Mouse (Mus musculus) heart, embryonic 15.5 days (tissue): ENCODE measurements at regions not wholly inside any gene's neighbourhood (a gene's known extent, or its start where the extent isn't known, plus 50 kb on each side); places are given as distances from the start of the nearest gene placed in this dataset.
A peak's percentile ranks its signal among the peaks of the same experiment; 100 is the strongest.

ENCODE experiments used
- ATAC-seq: fragments of 200-750 bp; cut with Nextera tagmentation; replicated peaks from 2 replicates; pipeline ENCODE4 v1.8.0; 2017; ENCODE audit warnings: low read depth, moderate TSS enrichment; ENCODE audit not compliant: insufficient number of reproducible peaks, insufficient read depth, low FRiP score
- H3K27ac ChIP-seq: fragments of 300-500 bp; sonication (generic); 2 replicates; pipeline ENCODE4 v1.5.1; 2015; ENCODE audit warnings: mild to moderate bottlenecking, inconsistent platforms
- H3K27me3 ChIP-seq: fragments of 300-500 bp; sonication (generic); 2 replicates; pipeline ENCODE4 v1.6.1; 2015; ENCODE audit warnings: inconsistent platforms
- H3K36me3 ChIP-seq: fragments of 300-500 bp; sonication (generic); 2 replicates; pipeline ENCODE4 v1.6.1; 2015; ENCODE audit warnings: mild to moderate bottlenecking, inconsistent platforms
- H3K4me1 ChIP-seq: fragments of 300-500 bp; sonication (generic); replicated peaks from 2 replicates; pipeline ENCODE4 v1.6.1; 2015; ENCODE audit warnings: inconsistent platforms
- H3K4me2 ChIP-seq: fragments of 300-500 bp; sonication (generic); 2 replicates; pipeline ENCODE4 v1.6.1; 2015; ENCODE audit warnings: inconsistent platforms, mild to moderate bottlenecking, moderate library complexity
- H3K4me3 ChIP-seq: fragments of 300-500 bp; sonication (generic); 2 replicates; pipeline ENCODE4 v1.5.1; 2015; ENCODE audit warnings: mild to moderate bottlenecking, inconsistent platforms
- H3K9ac ChIP-seq: fragments of 300-500 bp; sonication (generic); 2 replicates; pipeline ENCODE4 v1.6.1; 2015; ENCODE audit warnings: mild to moderate bottlenecking, inconsistent platforms
- H3K9me3 ChIP-seq: fragments of 300-500 bp; sonication (generic); replicated peaks from 2 replicates; pipeline ENCODE4 v1.6.1; 2016; ENCODE audit warnings: inconsistent platforms
- WGBS: fragments of 180-500 bp; shearing (Covaris S2); methylation state at CpG from one replicate; pipeline ENCODE4 v1.1.7; 2015; ENCODE audit warnings: mixed read lengths; 5-methylcytosine and 5-hydroxymethylcytosine counted together

GRCm38 (mm10) chr15:90021746-90022312 is 180.2 kb upstream of the Syt10 start:
- Histone ChIP-seq H3K27ac (no peak overlapping the region), H3K9ac (no peak overlapping the region), H3K36me3 (no peaks in the 10 kb centered on the region), H3K4me1 (no peaks in the 10 kb centered on the region), H3K9me3 (no peaks in the 10 kb centered on the region), H3K4me2 (no peak overlapping the region), H3K4me3 (no peak overlapping the region), H3K27me3 (no peaks in the 10 kb centered on the region)
- no peak for ATAC-seq

- Histone ChIP-seq H3K4me2 (no peak overlapping the region), H3K36me3 (no peaks in the 10 kb centered on the region), H3K27ac (no peak overlapping the region), H3K27me3 (no peaks in the 10 kb centered on the region), H3K4me1 (no peaks in the 10 kb centered on the region), H3K9ac (no peak overlapping the region), H3K4me3 (no peak overlapping the region), H3K9me3 (no peaks in the 10 kb centered on the region)
- ATAC-seq: no peak
- WGBS: 60% methylated on average over 4 of the region's 4 CpGs
These were observed 181.5 kb upstream of the Syt10 start for GRCm38 (mm10) chr15:90023164-90023563.

- H3K27me3 ChIP-seq: no peaks in the 10 kb centered on the region
- no peaks in the 10 kb centered on the region for H3K36me3 ChIP-seq
- no peak for ATAC-seq
- H3K9me3 ChIP-seq: no peaks in the 10 kb centered on the region
- WGBS: 71% methylated on average over 2 of the region's 2 CpGs
- H3K4me3 ChIP-seq: no peak overlapping the region
- H3K4me2 ChIP-seq: no peak overlapping the region
- H3K4me1 ChIP-seq: no peaks in the 10 kb centered on the region
- H3K9ac ChIP-seq: no peak overlapping the region
- no peak overlapping the region for H3K27ac ChIP-seq
These were observed 189.8 kb upstream of the Alg10b start for GRCm38 (mm10) chr15:90034356-90034755.

- Histone ChIP-seq H3K9ac (no peak overlapping the region), H3K27ac (no peak overlapping the region), H3K4me2 (no peak overlapping the region), H3K27me3 (no peaks in the 10 kb centered on the region), H3K4me1 (no peaks in the 10 kb centered on the region), H3K36me3 (no peaks in the 10 kb centered on the region), H3K9me3 (no peaks in the 10 kb centered on the region), H3K4me3 (no peak overlapping the region)
- ATAC-seq: no peak
- 72% methylated on average over 5 of the region's 5 CpGs for WGBS
These were observed 178.4 kb upstream of the Alg10b start for GRCm38 (mm10) chr15:90045683-90046082.

GRCm38 (mm10) chr15:90062021-90062420 is 162.1 kb upstream of the Alg10b start:
- H3K27ac ChIP-seq: no peak overlapping the region
- no peak for ATAC-seq
- no peaks in the 10 kb centered on the region for H3K36me3 ChIP-seq
- H3K4me2 ChIP-seq: no peak overlapping the region
- no peaks in the 10 kb centered on the region for H3K9me3 ChIP-seq
- 59% methylated on average over 7 of the region's 7 CpGs for WGBS
- no peak overlapping the region for H3K9ac ChIP-seq
- no peaks in the 10 kb centered on the region for H3K4me1 ChIP-seq
- H3K4me3 ChIP-seq: no peak overlapping the region
- H3K27me3 ChIP-seq: no peaks in the 10 kb centered on the region

- Histone ChIP-seq H3K4me2 (no peak overlapping the region), H3K4me1 (no peaks in the 10 kb centered on the region), H3K9ac (no peak overlapping the region), H3K27me3 (no peaks in the 10 kb centered on the region), H3K9me3 (no peaks in the 10 kb centered on the region), H3K27ac (no peak overlapping the region), H3K36me3 (no peaks in the 10 kb centered on the region), H3K4me3 (no peak overlapping the region)
- ATAC-seq: no peak
- 37% methylated on average over 3 of the region's 3 CpGs for WGBS
These were observed 158.3 kb upstream of the Alg10b start for GRCm38 (mm10) chr15:90065768-90066167.

GRCm38 (mm10) chr15:90072078-90072477 is 152.0 kb upstream of the Alg10b start:
- no peaks in the 10 kb centered on the region for H3K4me1 ChIP-seq
- H3K9me3 ChIP-seq: no peaks in the 10 kb centered on the region
- no peak overlapping the region for H3K9ac ChIP-seq
- no peak overlapping the region for H3K4me3 ChIP-seq
- no peaks in the 10 kb centered on the region for H3K36me3 ChIP-seq
- 62% methylated on average over 6 of the region's 6 CpGs for WGBS
- no peak for ATAC-seq
- no peaks in the 10 kb centered on the region for H3K27me3 ChIP-seq
- no peak overlapping the region for H3K4me2 ChIP-seq
- no peak overlapping the region for H3K27ac ChIP-seq

- Histone ChIP-seq H3K9me3 (no peaks in the 10 kb centered on the region), H3K4me2 (no peak overlapping the region), H3K4me3 (no peak overlapping the region), H3K4me1 (no peaks in the 10 kb centered on the region), H3K27me3 (no peaks in the 10 kb centered on the region), H3K36me3 (no peaks in the 10 kb centered on the region), H3K9ac (no peak overlapping the region), H3K27ac (no peak overlapping the region)
- ATAC-seq: no peak
- 69% methylated on average over 9 of the region's 9 CpGs for WGBS
These were observed 141.7 kb upstream of the Alg10b start for GRCm38 (mm10) chr15:90082175-90082951.

- 0 out of 2 replicates have a peak, but pooled peaks have one; percentile 47 for ATAC-seq
- no peaks in the 10 kb centered on the region for H3K27me3 ChIP-seq
- no peak overlapping the region for H3K4me2 ChIP-seq
- H3K4me3 ChIP-seq: no peak overlapping the region
- H3K27ac ChIP-seq: no peak overlapping the region
- no peak overlapping the region for H3K9ac ChIP-seq
- no peaks in the 10 kb centered on the region for H3K4me1 ChIP-seq
- WGBS: 66% methylated on average over 3 of the region's 3 CpGs
- no peaks in the 10 kb centered on the region for H3K36me3 ChIP-seq
- H3K9me3 ChIP-seq: no peaks in the 10 kb centered on the region
These were observed 114.6 kb upstream of the Alg10b start for GRCm38 (mm10) chr15:90109445-90109988.

GRCm38 (mm10) chr15:90113611-90114010 is 110.5 kb upstream of the Alg10b start:
- no peaks in the 10 kb centered on the region for H3K36me3 ChIP-seq
- H3K27me3 ChIP-seq: no peaks in the 10 kb centered on the region
- no peak overlapping the region for H3K9ac ChIP-seq
- H3K27ac ChIP-seq: no peak overlapping the region
- no peaks in the 10 kb centered on the region for H3K4me1 ChIP-seq
- H3K4me2 ChIP-seq: no peak overlapping the region
- no peak for ATAC-seq
- H3K4me3 ChIP-seq: no peak overlapping the region
- WGBS: 55% methylated on average over 3 of the region's 3 CpGs
- no peaks in the 10 kb centered on the region for H3K9me3 ChIP-seq

GRCm38 (mm10) chr15:90119747-90120146 is 104.4 kb upstream of the Alg10b start:
- no peak for ATAC-seq
- H3K4me2 ChIP-seq: no peak overlapping the region
- no peaks in the 10 kb centered on the region for H3K36me3 ChIP-seq
- H3K4me3 ChIP-seq: no peak overlapping the region
- H3K27me3 ChIP-seq: no peaks in the 10 kb centered on the region
- no peaks in the 10 kb centered on the region for H3K4me1 ChIP-seq
- H3K9me3 ChIP-seq: no peaks in the 10 kb centered on the region
- 67% methylated on average over 3 of the region's 3 CpGs for WGBS
- no peak overlapping the region for H3K27ac ChIP-seq
- no peak overlapping the region for H3K9ac ChIP-seq

GRCm38 (mm10) chr15:90123999-90124398 is 100.1 kb upstream of the Alg10b start:
- Histone ChIP-seq H3K27me3 (no peaks in the 10 kb centered on the region), H3K4me2 (no peak overlapping the region), H3K4me1 (no peaks in the 10 kb centered on the region), H3K27ac (no peak overlapping the region), H3K4me3 (no peak overlapping the region), H3K9ac (no peak overlapping the region), H3K9me3 (no peaks in the 10 kb centered on the region), H3K36me3 (no peaks in the 10 kb centered on the region)
- WGBS: 71% methylated on average over 8 of the region's 8 CpGs
- no peak for ATAC-seq
